Mouse (Mus musculus) myocyte (in vitro differentiated cells): ENCODE measurements around the gene Whrn. TPM values are rescaled to one million over a fixed set of nuclear protein-coding genes. Genes with fewer than 3 reads are reported as not detected.

Experiments
- H3K27me3 ChIP-seq: one replicate; pipeline ENCODE4 v1.6.1; 2011; ENCODE audit not compliant: control insufficient read depth, insufficient read depth, insufficient read length
- H3K36me3 ChIP-seq: one replicate; pipeline ENCODE4 v1.6.1; 2011; ENCODE audit not compliant: control insufficient read depth, insufficient read depth
- H3K4me2 ChIP-seq: one replicate; pipeline ENCODE4 v1.6.1; 2011; ENCODE audit warnings: low read depth, control low read depth
- H3K4me3 ChIP-seq: one replicate; pipeline ENCODE4 v1.5.1; 2011; ENCODE audit warnings: mild to moderate bottlenecking, control low read depth, moderate library complexity
- H3K79me2 ChIP-seq: one replicate; pipeline ENCODE4 v1.6.1; 2011; ENCODE audit not compliant: control insufficient read depth, insufficient read depth
- H3ac ChIP-seq: one replicate; pipeline ENCODE4 v1.6.1; 2011; ENCODE audit not compliant: control insufficient read depth, insufficient read length
- CEBPB ChIP-seq: IDR thresholded peaks from 2 replicates; pipeline ENCODE4 v1.6.1; 2011; ENCODE audit warnings: mild to moderate bottlenecking, moderate library complexity; ENCODE audit not compliant: poor library complexity, insufficient read depth, severe bottlenecking
- E2F4 ChIP-seq: IDR thresholded peaks from one replicate; pipeline ENCODE4 v1.6.1; 2011; ENCODE audit warnings: mild to moderate bottlenecking, control low read depth, moderate library complexity; ENCODE audit not compliant: insufficient read depth
- MAX ChIP-seq: IDR thresholded peaks from one replicate; pipeline ENCODE4 v1.6.1; 2011; ENCODE audit warnings: low read depth, mild to moderate bottlenecking, control low read depth
- MYOD1 ChIP-seq, 3 experiments: IDR thresholded peaks; one replicate each; pipeline ENCODE4 v1.6.1; 2011; ENCODE audit warnings: control low read depth in 2 of 3, low read depth in 2 of 3, mild to moderate bottlenecking in 2 of 3, moderate library complexity in 1 of 3; ENCODE audit not compliant: insufficient read length in 2 of 3, control insufficient read depth in 1 of 3
- MYOG ChIP-seq, 3 experiments: IDR thresholded peaks; one replicate each; pipeline ENCODE4 v1.6.1; 2011; ENCODE audit warnings: control low read depth in 2 of 3, low read depth in 2 of 3, mild to moderate bottlenecking in 2 of 3; ENCODE audit not compliant: insufficient read length in 2 of 3, control insufficient read depth in 1 of 3, insufficient read depth in 1 of 3
- POLR2A ChIP-seq: IDR thresholded peaks from one replicate; pipeline ENCODE4 v1.6.1; 2011; ENCODE audit warnings: low read depth, mild to moderate bottlenecking, control low read depth, moderate library complexity; ENCODE audit not compliant: insufficient read length
- POLR2AphosphoS2 ChIP-seq: IDR thresholded peaks from one replicate; pipeline ENCODE4 v1.6.1; 2011; ENCODE audit warnings: low read depth, control low read depth; ENCODE audit not compliant: insufficient read length
- REST ChIP-seq: IDR thresholded peaks from one replicate; pipeline ENCODE4 v1.6.1; 2011; ENCODE audit warnings: mild to moderate bottlenecking, control low read depth, moderate library complexity; ENCODE audit not compliant: insufficient read depth, insufficient read length
- SRF ChIP-seq: IDR thresholded peaks from one replicate; pipeline ENCODE4 v1.6.1; 2011; ENCODE audit warnings: low read depth; ENCODE audit not compliant: control insufficient read depth, insufficient read length
- TCF12 ChIP-seq: IDR thresholded peaks from one replicate; pipeline ENCODE4 v1.6.1; 2011; ENCODE audit warnings: mild to moderate bottlenecking, control low read depth; ENCODE audit not compliant: poor library complexity, insufficient read depth, severe bottlenecking
- TCF3 ChIP-seq: IDR thresholded peaks from one replicate; pipeline ENCODE4 v1.6.1; 2011; ENCODE audit warnings: low read depth, control low read depth; ENCODE audit not compliant: insufficient read length
- USF1 ChIP-seq: IDR thresholded peaks from one replicate; pipeline ENCODE4 v1.6.1; 2011; ENCODE audit warnings: low read depth, mild to moderate bottlenecking, control low read depth, moderate library complexity
- polyA plus RNA-seq: library from polyadenylated mRNA; unstranded; fragments of >200 nt; fragmentation: generic; extraction: Trizol; gene quantifications from one replicate; pipeline ENCODE4 v1.2.1, GENCODE M21; 2012; ENCODE audit warnings: missing spikeins

Gene Whrn
- 18.8 TPM for polyA plus RNA-seq

DNA sequence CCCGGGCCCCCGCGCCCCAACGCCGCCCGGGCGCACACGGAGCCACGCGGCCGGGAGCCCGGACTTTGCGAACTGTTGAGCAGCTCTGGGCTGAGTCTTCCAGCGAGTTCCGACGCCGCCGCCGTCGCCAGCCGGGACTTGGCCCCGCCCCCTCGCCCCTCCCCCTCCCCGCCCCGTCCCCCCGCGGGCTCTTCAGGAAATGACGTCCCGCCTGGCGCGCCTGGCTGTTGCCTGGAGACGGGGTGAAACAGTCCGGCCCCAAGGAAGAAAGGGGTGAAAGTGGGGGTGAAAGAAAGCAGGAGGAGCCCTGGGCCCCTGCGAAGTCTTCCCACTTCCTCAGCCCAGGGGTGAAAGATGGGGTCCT is at the start of gene Whrn:
Gene Whrn (minus strand): TSS at position 77 of the 364 bp plus-strand sequence.
- Histone ChIP-seq H3K27me3 (no peaks in the 10 kb centered on the region), H3K79me2 (no peaks in the 10 kb centered on the region), H3K4me3 (peak within 1 kb of the TSS; percentile 45), H3K4me2 (peak within 1 kb of the TSS; percentile 96), H3K36me3 (no peaks in the 10 kb centered on the region), H3ac (peak within 1 kb of the TSS; percentile 57)
- TF ChIP-seq TCF3 (no peak), USF1 (no peak), POLR2A (peak; percentile 86), POLR2AphosphoS2 (peak; percentile 53), SRF (no peak)

DNA sequence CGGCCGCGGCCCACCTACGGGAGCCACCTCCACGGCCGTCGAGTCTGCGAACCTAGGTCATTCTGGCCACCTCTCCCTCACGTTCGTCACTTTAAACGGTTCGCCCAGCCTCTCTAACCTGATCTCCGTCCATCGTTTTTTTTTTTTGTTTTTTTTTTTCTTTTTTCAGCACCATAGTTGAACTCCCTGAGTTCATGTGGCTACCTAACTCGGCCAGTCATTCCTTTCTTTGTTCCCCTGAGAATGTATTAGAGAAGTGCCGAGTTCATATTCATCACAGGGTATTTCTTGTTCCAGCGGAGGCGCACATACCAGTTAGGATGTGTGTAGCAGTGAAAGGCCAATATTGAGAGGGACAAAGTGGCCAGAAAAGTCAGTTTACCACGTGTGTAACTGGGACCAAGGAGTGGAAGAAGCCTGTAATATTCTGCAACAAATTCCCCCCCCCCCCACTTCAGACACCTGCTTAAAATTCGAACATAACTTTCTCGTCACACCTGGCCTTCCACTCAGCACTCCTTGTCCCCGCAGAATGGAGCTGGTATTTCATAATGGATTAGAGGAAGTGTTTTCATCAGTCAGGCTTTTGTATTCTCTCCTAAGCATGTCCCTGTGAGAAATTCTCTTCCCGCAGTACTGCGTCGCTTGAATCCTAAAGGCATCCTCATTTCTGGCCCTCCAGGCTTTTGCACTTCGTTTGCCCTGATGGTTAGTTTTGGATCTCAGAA is 49.6 kb upstream of the Whrn start:
- TF ChIP-seq REST (no peak), POLR2A (no peak), TCF12 (no peak), MYOG (IDR thresholded peaks at IDR 0.05; ENCODE audit: control insufficient read depth in 1 of 3, insufficient read depth in 1 of 3, insufficient read length in 2 of 3, low read depth in 2 of 3) (no peak), POLR2AphosphoS2 (no peak), SRF (no peak), MAX (no peak), MYOD1 (IDR thresholded peaks at IDR 0.05; ENCODE audit: control insufficient read depth in 1 of 3, insufficient read length in 2 of 3, low read depth in 2 of 3) (no peak), USF1 (no peak), E2F4 (no peak), CEBPB (no peak), TCF3 (no peak)
- H3K79me2 ChIP-seq: peaks cover 47% of the 10 kb centered on the region
- H3K27me3 ChIP-seq: no peaks in the 10 kb centered on the region
- peak overlapping the region; percentile 51 for H3ac ChIP-seq
- peaks cover 15% of the 10 kb centered on the region for H3K36me3 ChIP-seq
- H3K4me3 ChIP-seq: peak overlapping the region; percentile 86
- peak overlapping the region; percentile 96 for H3K4me2 ChIP-seq

- peak; percentile 44; the same call in 1 of the 2 replicates for TF ChIP-seq CEBPB
- peak; percentile 72 for TF ChIP-seq POLR2AphosphoS2
- no peak for TF ChIP-seq MAX
- TF ChIP-seq USF1: peak; percentile 93
- TF ChIP-seq POLR2A: peak; percentile 57
- H3K79me2 ChIP-seq: peaks cover 46% of the 10 kb centered on the region
Measured at GRCm38 (mm10) chr4:63544494-63545230, 48.9 kb upstream of the Whrn start, which contains the start of gene Atp6v1g1. Atp6v1g1 (plus strand) TSS chr4:63544772.

GRCm38 (mm10) chr4:63543746-63544493 is 48.1 kb upstream of the Whrn start:
- Histone ChIP-seq H3K79me2 (peaks cover 39% of the 10 kb centered on the region), H3K36me3 (peaks cover 4% of the 10 kb centered on the region), H3ac (peak overlapping the region; percentile 51), H3K27me3 (no peaks in the 10 kb centered on the region), H3K4me2 (peak overlapping the region; percentile 63), H3K4me3 (peak overlapping the region; percentile 86)
- no peak for TF ChIP-seq TCF12
- TF ChIP-seq MYOD1 (IDR thresholded peaks at IDR 0.05; ENCODE audit: control insufficient read depth in 1 of 3, insufficient read length in 2 of 3, low read depth in 2 of 3): no peak
- no peak for TF ChIP-seq SRF
- no peak for TF ChIP-seq TCF3
- TF ChIP-seq POLR2A: no peak
- no peak for TF ChIP-seq MYOG (IDR thresholded peaks at IDR 0.05; ENCODE audit: control insufficient read depth in 1 of 3, insufficient read depth in 1 of 3, insufficient read length in 2 of 3, low read depth in 2 of 3)

More at GRCm38 (mm10) chr4:63544494-63545230, 48.9 kb upstream of the Whrn start, which contains the start of gene Atp6v1g1:
- no peaks in the 10 kb centered on the region for H3K27me3 ChIP-seq
- peak within 1 kb of the TSS; percentile 51 for H3ac ChIP-seq
- peaks cover 11% of the 10 kb centered on the region for H3K36me3 ChIP-seq
- peak within 1 kb of the TSS; percentile 96 for H3K4me2 ChIP-seq
- H3K4me3 ChIP-seq: peak within 1 kb of the TSS; percentile 86

- Histone ChIP-seq H3K4me3 (no peak overlapping the region), H3K79me2 (peaks cover 22% of the 10 kb centered on the region), H3ac (no peak overlapping the region), H3K36me3 (no peaks in the 10 kb centered on the region), H3K27me3 (no peaks in the 10 kb centered on the region), H3K4me2 (peak overlapping the region; percentile 65)
- TF ChIP-seq USF1 (no peak), POLR2A (no peak), REST (no peak), SRF (no peak), TCF12 (peak; percentile 95), MYOG (IDR thresholded peaks at IDR 0.05; ENCODE audit: control insufficient read depth in 1 of 3, insufficient read depth in 1 of 3, insufficient read length in 2 of 3, low read depth in 2 of 3) (peak in 2 of 3 experiments; percentile 63 to 75), TCF3 (peak; percentile 84), MYOD1 (IDR thresholded peaks at IDR 0.05; ENCODE audit: control insufficient read depth in 1 of 3, insufficient read length in 2 of 3, low read depth in 2 of 3) (peak; percentile 100), E2F4 (no peak)
Measured at GRCm38 (mm10) chr4:63542209-63542608, 46.4 kb upstream of the Whrn start.
